ENCODE assay signal across 34 mouse cellular contexts in genomic region chr1:181365376-181365775, GRCm38 (mm10). TPM values are rescaled to one million over a fixed set of nuclear protein-coding genes. Genes with fewer than 3 reads are reported as not detected.
A peak's percentile ranks its signal among the peaks of the same experiment; 100 is the strongest.
DNase-seq lines count a peak whose midpoint lies in the region; ATAC-seq lines count a peak whose summit lies in the region.
"Had no signal": no experiment of that assay in that cellular context is flagged by ENCODE, and none has a peak within 500 bp of the region (broad histone marks: within the 10 kb centered on the region; RNA-seq: fewer than 3 reads in every experiment).

No protein-coding gene starts in this region.

- no peak overlapping the region for H3K9ac ChIP-seq in embryonic facial prominence, embryonic 15.5 days
- H3K9ac ChIP-seq in limb, embryonic 15.5 days: no peak overlapping the region
- H3K9ac ChIP-seq: embryonic facial prominence, embryonic 12.5 days; heart, embryonic 15.5 days; lung, embryonic 15.5 days; neural tube, embryonic 12.5 days had no signal

- H3K4me3 ChIP-seq in embryonic facial prominence, embryonic 15.5 days (replicated peaks): no peak overlapping the region
- no peak overlapping the region for H3K4me3 ChIP-seq in embryonic facial prominence, embryonic 10.5 days
- no peak overlapping the region for H3K4me3 ChIP-seq in limb, embryonic 15.5 days
- no peak overlapping the region for H3K4me3 ChIP-seq in limb, embryonic 10.5 days
- H3K4me3 ChIP-seq: embryonic facial prominence, embryonic 12.5 days; heart, embryonic 10.5 days; heart, embryonic 15.5 days; lung, embryonic 15.5 days; midbrain, embryonic 10.5 days; myocyte; neural tube, embryonic 12.5 days had no signal

- H3K4me2 ChIP-seq in embryonic facial prominence, embryonic 15.5 days (replicated peaks): no peak overlapping the region
- no peak overlapping the region for H3K4me2 ChIP-seq in limb, embryonic 15.5 days
- H3K4me2 ChIP-seq: embryonic facial prominence, embryonic 12.5 days; heart, embryonic 15.5 days; lung, embryonic 15.5 days; neural tube, embryonic 12.5 days had no signal

- H3K4me1 ChIP-seq in embryonic facial prominence, embryonic 15.5 days: 0 out of 2 replicates have a peak, but pooled peaks cover 3% of the 10 kb centered on the region
- H3K4me1 ChIP-seq in embryonic facial prominence, embryonic 10.5 days: peaks cover 18% of the 10 kb centered on the region
- peaks cover 8% of the 10 kb centered on the region; the same call in 1 of the 2 replicates for H3K4me1 ChIP-seq in limb, embryonic 15.5 days
- H3K4me1 ChIP-seq in limb, embryonic 10.5 days: peaks cover 17% of the 10 kb centered on the region; the same call in 1 of the 2 replicates
- H3K4me1 ChIP-seq: heart, embryonic 15.5 days; neural tube, embryonic 12.5 days had no signal

- no peaks in the 10 kb centered on the region for H3K27me3 ChIP-seq in embryonic facial prominence, embryonic 15.5 days
- no peaks in the 10 kb centered on the region for H3K27me3 ChIP-seq in embryonic facial prominence, embryonic 10.5 days (replicated peaks; ENCODE audit: low read depth, poor library complexity, severe bottlenecking)
- no peaks in the 10 kb centered on the region for H3K27me3 ChIP-seq in limb, embryonic 15.5 days
- H3K27me3 ChIP-seq in limb, embryonic 10.5 days (ENCODE audit: low read depth, poor library complexity, severe bottlenecking): no peaks in the 10 kb centered on the region
- H3K27me3 ChIP-seq: CH12.LX; embryonic facial prominence, embryonic 12.5 days; heart, embryonic 15.5 days; lung, embryonic 15.5 days; neural tube, embryonic 12.5 days had no signal

- 72% methylated on average over 3 of the region's 3 CpGs for whole genome bisulfite sequencing in embryonic facial prominence, embryonic 15.5 days
- whole genome bisulfite sequencing in embryonic facial prominence, embryonic 10.5 days: 76% methylated on average over 3 of the region's 3 CpGs
- 68% methylated on average over 3 of the region's 3 CpGs for WGBS in limb, embryonic 15.5 days
- 91% methylated on average over 3 of the region's 3 CpGs for WGBS in limb, embryonic 10.5 days

- 0 out of 2 replicates have a peak, but pooled peaks have one; percentile 37 for ATAC-seq in cerebellum, adult (ENCODE audit: insufficient number of reproducible peaks, low FRiP score, low TSS enrichment)
- 0 out of 2 replicates have a peak, but pooled peaks have one; percentile 34 for ATAC-seq in embryonic facial prominence, embryonic 15.5 days (ENCODE audit: insufficient number of reproducible peaks, low FRiP score, low TSS enrichment, low read depth)
- ATAC-seq in limb, embryonic 15.5 days (ENCODE audit: insufficient number of reproducible peaks, low FRiP score, low TSS enrichment, low read depth): peak; percentile 52; the same call in 1 of the 2 replicates
- ATAC-seq: intestine, embryonic 16.5 days; midbrain, embryonic 16.5 days had no signal

- H3K9me3 ChIP-seq in embryonic facial prominence, embryonic 15.5 days (replicated peaks): no peaks in the 10 kb centered on the region
- no peaks in the 10 kb centered on the region for H3K9me3 ChIP-seq in embryonic facial prominence, embryonic 10.5 days
- no peaks in the 10 kb centered on the region for H3K9me3 ChIP-seq in limb, embryonic 15.5 days
- no peaks in the 10 kb centered on the region for H3K9me3 ChIP-seq in limb, embryonic 10.5 days (replicated peaks)
- H3K9me3 ChIP-seq: embryonic facial prominence, embryonic 12.5 days; heart, embryonic 10.5 days; heart, embryonic 15.5 days; lung, embryonic 15.5 days; midbrain, embryonic 10.5 days; neural tube, embryonic 12.5 days had no signal

- no peaks in the 10 kb centered on the region for H3K36me3 ChIP-seq in embryonic facial prominence, embryonic 15.5 days
- H3K36me3 ChIP-seq in embryonic facial prominence, embryonic 10.5 days (replicated peaks): no peaks in the 10 kb centered on the region
- H3K36me3 ChIP-seq in limb, embryonic 15.5 days: no peaks in the 10 kb centered on the region
- no peaks in the 10 kb centered on the region for H3K36me3 ChIP-seq in limb, embryonic 10.5 days
- H3K36me3 ChIP-seq: embryonic facial prominence, embryonic 12.5 days; heart, embryonic 10.5 days; heart, embryonic 15.5 days; lung, embryonic 15.5 days; midbrain, embryonic 10.5 days; neural tube, embryonic 12.5 days had no signal

- no peak for DNase-seq in cerebellum, adult 9-11 months
- no peak for DNase-seq in embryonic facial prominence, embryonic 10.5 days (ENCODE audit: low spot score)
- peak; percentile 13 for DNase-seq in gastrocnemius, postnatal 25 days
- DNase-seq in gastrocnemius, adult 8-10 months (ENCODE audit: low spot score in 2 of 2): no peak
- no peak for DNase-seq in limb, embryonic 10.5 days (ENCODE audit: low spot score)
- DNase-seq: adrenal gland, adult 8-10 months; gastrocnemius, postnatal 14 days; heart, adult 11 months; heart, postnatal 36 days; kidney, adult 8-10 months; kidney, postnatal 4 days; right cerebral cortex, adult 18-20 months; spleen, adult 18-20 months; thymus, adult 18-20 months; thymus, postnatal 25 days had no signal

- H3K27ac ChIP-seq in embryonic facial prominence, embryonic 15.5 days (replicated peaks): no peak overlapping the region
- H3K27ac ChIP-seq in embryonic facial prominence, embryonic 10.5 days (replicated peaks): no peak overlapping the region
- H3K27ac ChIP-seq in limb, embryonic 15.5 days: no peak overlapping the region
- no peak overlapping the region for H3K27ac ChIP-seq in limb, embryonic 10.5 days
- H3K27ac ChIP-seq: embryonic facial prominence, embryonic 12.5 days; heart, embryonic 10.5 days; heart, embryonic 15.5 days; kidney, postnatal 0 days; lung, embryonic 15.5 days; midbrain, embryonic 10.5 days; neural tube, embryonic 12.5 days; stomach, postnatal 0 days had no signal

RNA-seq across cellular contexts. Expression of gene Cnih3, which starts 12.9 kb away (rescaled TPM):
- polyA plus RNA-seq in embryonic facial prominence, embryonic 15.5 days (2015; fragmentation: Nextera tagmentation; extraction: Ambion mirVana): 1.8 and 2.3 TPM in 2 replicates
- 0.24 and 0.57 TPM in 2 replicates for polyA plus RNA-seq in embryonic facial prominence, embryonic 10.5 days (2016; fragmentation: Nextera tagmentation; extraction: Ambion mirVana)
- total RNA-seq in gastrocnemius, postnatal 25 days (2021): not detected
- total RNA-seq in gastrocnemius, adult 8-10 months (2022): not detected
- polyA plus RNA-seq in limb, embryonic 15.5 days (2015; fragmentation: Nextera tagmentation; extraction: Ambion mirVana): 0.15 and 0.63 TPM in 2 replicates
- polyA plus RNA-seq in limb, embryonic 10.5 days (2016; fragmentation: Nextera tagmentation; extraction: Ambion mirVana): 0.16 and 0.33 TPM in 2 replicates
- total RNA-seq: CH12.LX; heart, postnatal 36 days; liver, adult 2 months; megakaryocyte progenitor cell, adult 5-6 weeks had no signal
- polyA plus RNA-seq: limb, embryonic 11.5 days; liver, adult 2 months; liver, embryonic 16.5 days had no signal
